Mouse (Mus musculus) C2C12 (cell line): ENCODE results near the gene Manbal. TPM values are rescaled to one million over a fixed set of nuclear protein-coding genes. Genes with fewer than 3 reads are reported as not detected.

Experiments used
- H3K27me3 ChIP-seq: one replicate; pipeline ENCODE4 v1.6.1; 2011; ENCODE audit not compliant: control insufficient read depth, insufficient read depth, insufficient read length
- H3K36me3 ChIP-seq: one replicate; pipeline ENCODE4 v1.6.1; 2011; ENCODE audit not compliant: control insufficient read depth, insufficient read depth
- H3K4me3 ChIP-seq: one replicate; pipeline ENCODE4 v1.5.1; 2011; ENCODE audit warnings: mild to moderate bottlenecking, control low read depth; ENCODE audit not compliant: poor library complexity, insufficient read depth, severe bottlenecking
- H3K79me2 ChIP-seq: one replicate; pipeline ENCODE4 v1.6.1; 2011; ENCODE audit not compliant: control insufficient read depth, insufficient read depth
- H3K79me3 ChIP-seq: one replicate; pipeline ENCODE4 v1.6.1; 2011; ENCODE audit warnings: low read depth, control low read depth
- H3ac ChIP-seq: one replicate; pipeline ENCODE3; 2011; ENCODE audit warnings: low read depth; ENCODE audit not compliant: control insufficient read depth, insufficient read length
- CEBPB ChIP-seq: IDR thresholded peaks from one replicate; pipeline ENCODE4 v1.6.1; 2011; ENCODE audit warnings: low read depth, mild to moderate bottlenecking, control low read depth, moderate library complexity
- CTCF ChIP-seq: IDR thresholded peaks from one replicate; pipeline ENCODE4 v1.5.1; 2011; ENCODE audit not compliant: control insufficient read depth, insufficient read depth, insufficient read length
- FOSL1 ChIP-seq: IDR thresholded peaks from one replicate; pipeline ENCODE4 v1.8.0; 2011; ENCODE audit warnings: mild to moderate bottlenecking, low read length; ENCODE audit not compliant: poor library complexity, insufficient read depth, severe bottlenecking
- MAX ChIP-seq: IDR thresholded peaks from one replicate; pipeline ENCODE4 v1.6.1; 2011; ENCODE audit warnings: mild to moderate bottlenecking, control low read depth
- MYOD1 ChIP-seq: IDR thresholded peaks from one replicate; pipeline ENCODE4 v1.6.1; 2011; ENCODE audit warnings: low read depth; ENCODE audit not compliant: control insufficient read depth, insufficient read length
- MYOG ChIP-seq: IDR thresholded peaks from one replicate; pipeline ENCODE4 v1.6.1; 2011; ENCODE audit not compliant: control insufficient read depth, insufficient read length; ENCODE audit errors: extremely low read depth
- USF1 ChIP-seq: IDR thresholded peaks from one replicate; pipeline ENCODE4 v1.6.1; 2011; ENCODE audit warnings: low read depth, mild to moderate bottlenecking, control low read depth, moderate library complexity
- polyA plus RNA-seq: library from polyadenylated mRNA; unstranded; fragments of >200 nt; fragmentation: generic; extraction: Trizol; gene quantifications from one replicate; pipeline ENCODE4 v1.2.1, GENCODE M21; 2012; ENCODE audit warnings: missing spikeins

Manbal gene
- polyA plus RNA-seq, 1 experiment, result 51.1 TPM

- Histone ChIP-seq H3K36me3 (no peaks in the 10 kb centered on the region), H3K79me3 (peaks cover 1% of the 10 kb centered on the region), H3K27me3 (no peaks in the 10 kb centered on the region), H3K79me2 (no peaks in the 10 kb centered on the region), H3K4me3 (no peak overlapping the region), H3ac (no peak overlapping the region)
- TF ChIP-seq MAX, result no peak
- no peak for TF ChIP-seq CEBPB
- no peak for TF ChIP-seq USF1
- TF ChIP-seq FOSL1, result no peak
Measured at GRCm38 (mm10) chr2:157409793-157410533, 42.6 kb downstream of the Manbal start.

- Histone ChIP-seq H3K36me3 (no peaks in the 10 kb centered on the region), H3K79me2 (no peaks in the 10 kb centered on the region), H3K4me3 (no peak overlapping the region), H3K79me3 (peaks cover 1% of the 10 kb centered on the region), H3ac (no peak overlapping the region), H3K27me3 (no peaks in the 10 kb centered on the region)
- TF ChIP-seq CEBPB (peak; percentile 59), MAX (peak; percentile 34), CTCF (no peak)
Measured at GRCm38 (mm10) chr2:157411151-157411693, 43.8 kb downstream of the Manbal start.

- no peaks in the 10 kb centered on the region for H3K36me3 ChIP-seq
- no peak overlapping the region for H3ac ChIP-seq
- H3K79me2 ChIP-seq, result no peaks in the 10 kb centered on the region
- TF ChIP-seq MYOD1 (no peak), CEBPB (no peak), CTCF (no peak)
- no peak overlapping the region for H3K4me3 ChIP-seq
- H3K27me3 ChIP-seq, result no peaks in the 10 kb centered on the region
- peaks cover 1% of the 10 kb centered on the region for H3K79me3 ChIP-seq
Measured at GRCm38 (mm10) chr2:157412497-157412896, 45.1 kb downstream of the Manbal start.

GRCm38 (mm10) chr2:157417229-157417628 lies 49.8 kb downstream of the Manbal start:
- Histone ChIP-seq H3K79me2 (no peaks in the 10 kb centered on the region), H3K27me3 (no peaks in the 10 kb centered on the region), H3K36me3 (no peaks in the 10 kb centered on the region), H3K79me3 (no peaks in the 10 kb centered on the region), H3ac (no peak overlapping the region), H3K4me3 (no peak overlapping the region)
- TF ChIP-seq FOSL1 (no peak), MYOG (no peak), USF1 (no peak), CTCF (no peak), MYOD1 (no peak), MAX (no peak), CEBPB (no peak)

GRCm38 (mm10) chr2:157418206-157418605 lies 50.8 kb downstream of the Manbal start, which contains the start of gene Src:
Gene Src (plus strand): TSS chr2:157418444.
- Histone ChIP-seq H3K27me3 (no peaks in the 10 kb centered on the region), H3K79me2 (no peaks in the 10 kb centered on the region), H3K36me3 (no peaks in the 10 kb centered on the region), H3K4me3 (no peak within 1 kb of the TSS), H3K79me3 (no peaks in the 10 kb centered on the region), H3ac (no peak within 1 kb of the TSS)
- TF ChIP-seq MYOG, result no peak
- no peak for TF ChIP-seq CEBPB
- no peak for TF ChIP-seq USF1
- TF ChIP-seq CTCF, result no peak
- TF ChIP-seq MYOD1, result no peak
- TF ChIP-seq MAX, result no peak
- TF ChIP-seq FOSL1, result no peak

GRCm38 (mm10) chr2:157418609-157419071 lies 51.2 kb downstream of the Manbal start:
- Histone ChIP-seq H3K36me3 (no peaks in the 10 kb centered on the region), H3K79me2 (peaks cover 3% of the 10 kb centered on the region), H3K79me3 (no peaks in the 10 kb centered on the region), H3K4me3 (no peak overlapping the region), H3ac (no peak overlapping the region), H3K27me3 (no peaks in the 10 kb centered on the region)
- TF ChIP-seq MYOG (no peak), MYOD1 (no peak), FOSL1 (no peak)
